Mouse (Mus musculus): ENCODE results near the gene Clec2i. TPM values are rescaled to one million over a fixed set of nuclear protein-coding genes. Genes with fewer than 3 reads are reported as not detected.
"Not testable (repeated sequence)": the region's sequence is repeated elsewhere in the genome, so short reads cannot be mapped to it uniquely, and the experiment has no call there.

The Clec2i gene
- total and polyA plus RNA-seq, 2 experiments from 2014 or later = not detected

GRCm38 (mm10) chr6:128900044-128900443 lies 12.7 kb downstream of the Clec2i start:
- TF ChIP-seq CTCF (IDR thresholded peaks at IDR 0.05) = no peak
- Histone ChIP-seq H3K4me2 (ENCODE audit: low read depth, low read length, poor library complexity, severe bottlenecking) (no peak overlapping the region), H3K9me3 (ENCODE audit: low read length) (no peaks in the 10 kb centered on the region), H3K27me3 (ENCODE audit: insufficient read depth, low read length) (no peaks in the 10 kb centered on the region), H3K27ac (ENCODE audit: low read depth, low read length) (no peak overlapping the region), H3K4me1 (ENCODE audit: insufficient read depth, low read length) (no peaks in the 10 kb centered on the region), H3K4me3 (ENCODE audit: low read depth, low read length) (no peak overlapping the region), H3K36me3 (ENCODE audit: insufficient read depth, low read length) (no peaks in the 10 kb centered on the region), H3K9ac (replicated peaks; ENCODE audit: low read length, poor library complexity, severe bottlenecking) (no peak overlapping the region)
- ATAC-seq (ENCODE audit: low FRiP score) (no peak), DNase-seq (ENCODE audit: low spot score) (no peak)
- WGBS = 88% methylated on average over 2 of the region's 2 CpGs

GRCm38 (mm10) chr6:128900796-128901552 lies 13.6 kb downstream of the Clec2i start:
- H3K9ac ChIP-seq (replicated peaks; ENCODE audit: low read length, poor library complexity, severe bottlenecking); H3K9me3 ChIP-seq (ENCODE audit: low read length); H3K27me3 ChIP-seq (ENCODE audit: insufficient read depth, low read length); H3K36me3 ChIP-seq (ENCODE audit: insufficient read depth, low read length); H3K4me2 ChIP-seq (ENCODE audit: low read depth, low read length, poor library complexity, severe bottlenecking); H3K4me1 ChIP-seq (ENCODE audit: insufficient read depth, low read length); H3K4me3 ChIP-seq (ENCODE audit: low read depth, low read length); H3K27ac ChIP-seq (ENCODE audit: low read depth, low read length); ATAC-seq (ENCODE audit: low FRiP score); DNase-seq (ENCODE audit: low spot score): not testable (repeated sequence)
- 88% methylated on average over 6 of the region's 6 CpGs for WGBS

GRCm38 (mm10) chr6:128913598-128914254 lies 26.3 kb downstream of the Clec2i start:
- 89% methylated on average over 2 of the region's 2 CpGs for WGBS
- Histone ChIP-seq H3K36me3 (ENCODE audit: insufficient read depth, low read length) (no peaks in the 10 kb centered on the region), H3K9me3 (ENCODE audit: low read length) (no peaks in the 10 kb centered on the region), H3K27ac (ENCODE audit: low read depth, low read length) (no peak overlapping the region), H3K9ac (replicated peaks; ENCODE audit: low read length, poor library complexity, severe bottlenecking) (no peak overlapping the region), H3K4me2 (ENCODE audit: low read depth, low read length, poor library complexity, severe bottlenecking) (no peak overlapping the region), H3K4me3 (ENCODE audit: low read depth, low read length) (no peak overlapping the region), H3K27me3 (ENCODE audit: insufficient read depth, low read length) (no peaks in the 10 kb centered on the region), H3K4me1 (ENCODE audit: insufficient read depth, low read length) (no peaks in the 10 kb centered on the region)
- TF ChIP-seq CTCF (IDR thresholded peaks at IDR 0.05) = no peak
- no peak for DNase-seq (ENCODE audit: low spot score)
- no peak for ATAC-seq (ENCODE audit: low FRiP score)

GRCm38 (mm10) chr6:128917322-128917721 lies 29.9 kb downstream of the Clec2i start:
- Histone ChIP-seq H3K36me3 (ENCODE audit: insufficient read depth, low read length) (no peaks in the 10 kb centered on the region), H3K4me1 (ENCODE audit: insufficient read depth, low read length) (no peaks in the 10 kb centered on the region), H3K4me2 (ENCODE audit: low read depth, low read length, poor library complexity, severe bottlenecking) (no peak overlapping the region), H3K27me3 (ENCODE audit: insufficient read depth, low read length) (no peaks in the 10 kb centered on the region), H3K9me3 (ENCODE audit: low read length) (no peaks in the 10 kb centered on the region), H3K4me3 (ENCODE audit: low read depth, low read length) (no peak overlapping the region), H3K9ac (replicated peaks; ENCODE audit: low read length, poor library complexity, severe bottlenecking) (no peak overlapping the region), H3K27ac (ENCODE audit: low read depth, low read length) (no peak overlapping the region)
- WGBS = 84% methylated on average over 2 of the region's 2 CpGs
- DNase-seq (ENCODE audit: low spot score) = no peak
- TF ChIP-seq CTCF (IDR thresholded peaks at IDR 0.05) = no peak
- ATAC-seq (ENCODE audit: low FRiP score) = no peak

GRCm38 (mm10) chr6:128933050-128933449 lies 45.7 kb downstream of the Clec2i start:
- Histone ChIP-seq H3K4me2 (ENCODE audit: low read depth, low read length, poor library complexity, severe bottlenecking) (no peak overlapping the region), H3K9ac (replicated peaks; ENCODE audit: low read length, poor library complexity, severe bottlenecking) (no peak overlapping the region), H3K27ac (ENCODE audit: low read depth, low read length) (no peak overlapping the region), H3K9me3 (ENCODE audit: low read length) (no peaks in the 10 kb centered on the region), H3K27me3 (ENCODE audit: insufficient read depth, low read length) (no peaks in the 10 kb centered on the region), H3K36me3 (ENCODE audit: insufficient read depth, low read length) (no peaks in the 10 kb centered on the region), H3K4me1 (ENCODE audit: insufficient read depth, low read length) (no peaks in the 10 kb centered on the region), H3K4me3 (ENCODE audit: low read depth, low read length) (no peak overlapping the region)
- DNase-seq (ENCODE audit: low spot score) (no peak), ATAC-seq (ENCODE audit: low FRiP score) (no peak)
- no peak for TF ChIP-seq CTCF (IDR thresholded peaks at IDR 0.05)
- WGBS = 84% methylated on average over 2 of the region's 2 CpGs

GRCm38 (mm10) chr6:128934081-128934480 lies 46.7 kb downstream of the Clec2i start, which contains the start of gene Clec2g:
Gene Clec2g, plus strand, starts transcription at chr6:128934381.
- WGBS = 93% methylated on average over 4 of the region's 4 CpGs
- H3K4me3 ChIP-seq (ENCODE audit: low read depth, low read length) = not testable (repeated sequence)

GRCm38 (mm10) chr6:128935889-128936665 lies 48.7 kb downstream of the Clec2i start:
- 92% methylated on average over 4 of the region's 13 CpGs for WGBS
- H3K9me3 ChIP-seq (ENCODE audit: low read length); H3K36me3 ChIP-seq (ENCODE audit: insufficient read depth, low read length); H3K27ac ChIP-seq (ENCODE audit: low read depth, low read length); DNase-seq (ENCODE audit: low spot score); H3K4me2 ChIP-seq (ENCODE audit: low read depth, low read length, poor library complexity, severe bottlenecking); H3K4me3 ChIP-seq (ENCODE audit: low read depth, low read length); ATAC-seq (ENCODE audit: low FRiP score); H3K4me1 ChIP-seq (ENCODE audit: insufficient read depth, low read length); H3K9ac ChIP-seq (replicated peaks; ENCODE audit: low read length, poor library complexity, severe bottlenecking); H3K27me3 ChIP-seq (ENCODE audit: insufficient read depth, low read length): not testable (repeated sequence)

More at GRCm38 (mm10) chr6:128934081-128934480, 46.7 kb downstream of the Clec2i start, which contains the start of gene Clec2g:
- H3K4me1 ChIP-seq (ENCODE audit: insufficient read depth, low read length); H3K36me3 ChIP-seq (ENCODE audit: insufficient read depth, low read length); H3K27ac ChIP-seq (ENCODE audit: low read depth, low read length); H3K27me3 ChIP-seq (ENCODE audit: insufficient read depth, low read length); H3K9me3 ChIP-seq (ENCODE audit: low read length); H3K4me2 ChIP-seq (ENCODE audit: low read depth, low read length, poor library complexity, severe bottlenecking); DNase-seq (ENCODE audit: low spot score); H3K9ac ChIP-seq (replicated peaks; ENCODE audit: low read length, poor library complexity, severe bottlenecking); ATAC-seq (ENCODE audit: low FRiP score): not testable (repeated sequence)

Data from midbrain, postnatal 0 days (tissue).